Mouse (Mus musculus) G1E (cell line): ENCODE data around the gene Plxna1.

ENCODE experiments used
- CTCF ChIP-seq: IDR thresholded peaks from 2 replicates; pipeline ENCODE4 v1.5.1; 2012; ENCODE audit warnings: low read depth, low read length, inconsistent platforms, mixed read lengths
- GATA1 ChIP-seq: IDR thresholded peaks from 2 replicates; pipeline ENCODE4 v1.6.1; 2012; ENCODE audit warnings: borderline replicate concordance, low read length, inconsistent platforms, mixed read lengths

GRCm38 (mm10) chr6:89337574-89337973 lies 24.8 kb downstream of the Plxna1 start:
- TF ChIP-seq CTCF = no peak
- TF ChIP-seq GATA1 = no peak
